Mouse (Mus musculus): ENCODE data around the gene Sp2.
A peak's percentile ranks its signal among the peaks of the same experiment; 100 is the strongest.

Gene Sp2

GRCm38 (mm10) chr11:96968476-96968875, 14.3 kb downstream of the Sp2 start:
- DNase-seq, result no peak

- no peak for DNase-seq
Observed at GRCm38 (mm10) chr11:96967544-96968269, 15.1 kb downstream of the Sp2 start.

- DNase-seq, result no peak
Observed at GRCm38 (mm10) chr11:96966914-96967543, 15.7 kb downstream of the Sp2 start.

GRCm38 (mm10) chr11:96966172-96966571, 16.6 kb downstream of the Sp2 start:
- DNase-seq, result no peak

GRCm38 (mm10) chr11:96963580-96963979, 19.2 kb downstream of the Sp2 start:
- peak; percentile 89 for DNase-seq

GRCm38 (mm10) chr11:96957061-96957805, 25.5 kb downstream of the Sp2 start:
- DNase-seq, result no peak

- no peak for DNase-seq
Observed at GRCm38 (mm10) chr11:96956009-96956724, 26.6 kb downstream of the Sp2 start.

- no peak for DNase-seq
Observed at GRCm38 (mm10) chr11:96955094-96955493, 27.7 kb downstream of the Sp2 start.

GRCm38 (mm10) chr11:96952896-96953295, 29.9 kb downstream of the Sp2 start:
- no peak for DNase-seq

GRCm38 (mm10) chr11:96952426-96952825, 30.3 kb downstream of the Sp2 start:
- no peak for DNase-seq

- DNase-seq, result no peak
Observed at GRCm38 (mm10) chr11:96950767-96951166, 32.0 kb downstream of the Sp2 start.

GRCm38 (mm10) chr11:96947849-96948248, 34.9 kb downstream of the Sp2 start:
- DNase-seq, result no peak

GRCm38 (mm10) chr11:96946498-96946897, 36.3 kb downstream of the Sp2 start:
- no peak for DNase-seq

- no peak for DNase-seq
Observed at GRCm38 (mm10) chr11:96944844-96945580, 37.7 kb downstream of the Sp2 start.

GRCm38 (mm10) chr11:96943746-96944304, 38.9 kb downstream of the Sp2 start, which contains the start of gene Pnpo:
TSS of gene Pnpo (minus strand) at chr11:96943986.
- peak; percentile 90 for DNase-seq

GRCm38 (mm10) chr11:96941989-96942590, 40.7 kb downstream of the Sp2 start:
- DNase-seq, result no peak

GRCm38 (mm10) chr11:96940578-96941465, 41.9 kb downstream of the Sp2 start:
- DNase-seq, result no peak

GRCm38 (mm10) chr11:96938426-96938800, 44.3 kb downstream of the Sp2 start:
- no peak for DNase-seq

- no peak for DNase-seq
Observed at GRCm38 (mm10) chr11:96937549-96938425, 45.0 kb downstream of the Sp2 start.
